Mouse (Mus musculus) G1E (cell line): Measurements from ENCODE around the gene Ptn.

Experiments used
- CTCF ChIP-seq: IDR thresholded peaks from 2 replicates; pipeline ENCODE4 v1.5.1; 2012; ENCODE audit warnings: low read depth, low read length, inconsistent platforms, mixed read lengths
- GATA1 ChIP-seq: IDR thresholded peaks from 2 replicates; pipeline ENCODE4 v1.6.1; 2012; ENCODE audit warnings: borderline replicate concordance, low read length, inconsistent platforms, mixed read lengths
- POLR2AphosphoS5 ChIP-seq: IDR thresholded peaks from 2 replicates; pipeline ENCODE4 v1.6.1; 2012; ENCODE audit warnings: low read depth, low read length, inconsistent platforms; ENCODE audit not compliant: insufficient replicate concordance
- TAL1 ChIP-seq: conservative IDR thresholded peaks from 2 replicates; pipeline ENCODE4 v1.6.1; 2012; ENCODE audit warnings: low read depth, low read length, inconsistent platforms, mixed read lengths

DNA sequence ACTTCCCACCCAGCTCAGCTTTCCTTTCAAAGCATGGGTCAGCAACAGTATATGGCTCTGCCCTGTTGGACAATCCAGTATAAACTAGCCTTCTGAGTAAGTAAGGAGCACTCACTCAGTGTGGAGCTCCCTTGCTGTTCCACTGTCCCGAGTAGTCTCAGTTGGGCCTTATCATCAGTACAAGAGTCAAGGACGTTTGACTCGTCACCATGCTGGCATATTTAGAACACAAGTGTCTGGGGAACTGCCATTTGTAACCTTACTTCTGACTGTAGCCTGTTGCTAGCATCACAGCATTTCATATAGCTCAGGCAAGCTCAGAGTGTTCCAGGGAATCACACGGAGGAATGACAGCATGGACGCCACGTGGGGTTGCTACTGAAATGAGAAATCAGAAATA is 3.1 kb downstream of the Ptn start:
- TF ChIP-seq CTCF (no peak), TAL1 (no peak), POLR2AphosphoS5 (no peak), GATA1 (no peak)
